Mouse (Mus musculus) liver, embryonic 11.5 days (tissue): ENCODE measurements around the gene Cd5. TPM values are rescaled to one million over a fixed set of nuclear protein-coding genes. Genes with fewer than 3 reads are reported as not detected.

Experiments used
- ATAC-seq: fragments of 200-750 bp; cut with Nextera tagmentation; replicated peaks from 2 replicates; pipeline ENCODE4 v1.8.0; 2017; ENCODE audit warnings: moderate number of reproducible peaks, mild to moderate bottlenecking, moderate TSS enrichment, moderate library complexity; ENCODE audit not compliant: low FRiP score
- DNase-seq: peaks from one replicate; pipeline ENCODE4 v3.0.0-alpha.2; 2017; ENCODE audit warnings: low spot score
- H3K27ac ChIP-seq: fragments of 300-500 bp; sonication (generic); 2 replicates; pipeline ENCODE4 v1.5.1; 2014; ENCODE audit warnings: mild to moderate bottlenecking, low read depth, low read length, control low read depth
- H3K27me3 ChIP-seq: fragments of 300-500 bp; sonication (generic); replicated peaks from 2 replicates; pipeline ENCODE4 v1.6.1; 2014; ENCODE audit warnings: low read length, mixed read lengths; ENCODE audit not compliant: control insufficient read depth, insufficient read depth
- H3K36me3 ChIP-seq: fragments of 300-500 bp; sonication (generic); 2 replicates; pipeline ENCODE4 v1.6.1; 2014; ENCODE audit warnings: mild to moderate bottlenecking, low read length, moderate library complexity, mixed read lengths; ENCODE audit not compliant: control insufficient read depth, insufficient read depth
- H3K4me1 ChIP-seq: fragments of 300-500 bp; sonication (generic); replicated peaks from 2 replicates; pipeline ENCODE4 v1.6.1; 2014; ENCODE audit warnings: low read length, mixed read lengths; ENCODE audit not compliant: control insufficient read depth, insufficient read depth
- H3K4me2 ChIP-seq: fragments of 300-500 bp; sonication (generic); 2 replicates; pipeline ENCODE4 v1.6.1; 2014; ENCODE audit warnings: mild to moderate bottlenecking, control low read depth, moderate library complexity
- H3K4me3 ChIP-seq: fragments of 300-500 bp; sonication (generic); 2 replicates; pipeline ENCODE4 v1.5.1; 2014; ENCODE audit warnings: low read depth, low read length, control low read depth
- H3K9ac ChIP-seq: fragments of 300-500 bp; sonication (generic); 2 replicates; pipeline ENCODE4 v1.6.1; 2014; ENCODE audit warnings: low read depth, low read length, control low read depth
- H3K9me3 ChIP-seq: fragments of 300-500 bp; sonication (generic); 2 replicates; pipeline ENCODE4 v1.6.1; 2016; ENCODE audit warnings: low read length, inconsistent platforms, mixed read lengths; ENCODE audit not compliant: control insufficient read depth
- WGBS: fragments of 180-500 bp; shearing (Covaris S2); extraction: QIAGEN DNeasy Blood & Tissue Kit; methylation state at CpG from one replicate; pipeline ENCODE4 v1.1.7; 2014; 5-methylcytosine and 5-hydroxymethylcytosine counted together
- polyA plus RNA-seq: library from polyadenylated mRNA; unstranded; fragments of >200 nt; fragmentation: Nextera tagmentation; extraction: Ambion mirVana; gene quantifications from 2 replicates; pipeline ENCODE4 v1.2.1, GENCODE M21; 2014

Gene Cd5
- polyA plus RNA-seq, 1 experiment from 2014 or later: not detected

DNA sequence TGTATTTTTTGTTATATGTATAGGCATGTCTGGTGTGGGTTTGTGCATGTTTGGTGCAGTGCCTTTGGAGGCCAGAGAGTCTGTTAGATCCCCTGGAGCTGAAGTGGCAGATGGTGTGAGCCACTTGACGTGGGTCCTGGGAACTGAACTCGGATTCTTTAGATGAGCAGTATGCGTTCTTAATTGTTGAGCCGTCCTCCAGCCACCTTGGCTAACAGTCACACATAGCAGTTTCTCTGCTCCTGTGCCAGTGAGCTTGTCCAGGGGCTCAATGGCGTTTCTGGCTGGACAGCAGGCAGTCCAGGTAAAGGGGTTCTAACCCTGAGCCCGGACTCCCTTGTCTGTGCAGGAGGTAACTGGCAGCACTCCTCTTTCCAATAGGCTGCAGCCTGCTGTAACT lies 29.9 kb downstream of the Cd5 start:
- no peak overlapping the region for H3K4me3 ChIP-seq
- no peaks in the 10 kb centered on the region for H3K27me3 ChIP-seq
- no peaks in the 10 kb centered on the region for H3K9me3 ChIP-seq
- WGBS: 75% methylated on average over 6 of the region's 6 CpGs
- no peak overlapping the region; the same call in 1 of the 2 replicates for H3K9ac ChIP-seq
- DNase-seq (no peak), ATAC-seq (no peak; the same call in 1 of the 2 replicates)
- peak overlapping the region; percentile 22; the same call in 1 of the 2 replicates for H3K27ac ChIP-seq
- H3K4me1 ChIP-seq: peaks cover 7% of the 10 kb centered on the region; the same call in 1 of the 2 replicates
- H3K4me2 ChIP-seq: no peak overlapping the region
- H3K36me3 ChIP-seq: peaks cover 14% of the 10 kb centered on the region; the same call in 1 of the 2 replicates

DNA sequence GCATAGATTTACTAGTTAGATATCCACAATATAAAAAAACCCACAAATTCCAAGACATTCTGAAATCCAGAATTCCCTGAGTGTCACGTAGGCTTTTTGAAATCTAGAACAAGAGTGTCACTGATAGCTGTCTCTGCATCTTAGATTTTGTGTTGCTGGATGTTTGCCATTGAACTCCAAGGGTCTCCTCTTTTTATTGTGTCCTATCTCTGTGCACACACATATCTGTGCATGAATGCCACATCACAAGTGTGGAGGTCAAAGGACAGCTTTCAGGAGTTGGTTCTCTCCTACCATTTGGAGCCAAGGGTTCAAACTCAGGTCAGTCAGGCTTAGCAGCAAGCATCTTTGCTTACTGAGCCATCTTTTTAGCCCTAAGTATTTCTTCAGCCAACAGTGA lies 30.9 kb downstream of the Cd5 start:
- no peak for DNase-seq
- H3K9me3 ChIP-seq: no peaks in the 10 kb centered on the region
- H3K4me3 ChIP-seq: no peak overlapping the region
- H3K36me3 ChIP-seq: peaks cover 7% of the 10 kb centered on the region; the same call in 1 of the 2 replicates
- no peak overlapping the region for H3K4me2 ChIP-seq
- no peaks in the 10 kb centered on the region for H3K27me3 ChIP-seq
- H3K4me1 ChIP-seq: peaks cover 7% of the 10 kb centered on the region; the same call in 1 of the 2 replicates
- ATAC-seq: no peak
- no peak overlapping the region for H3K9ac ChIP-seq
- H3K27ac ChIP-seq: no peak overlapping the region
- WGBS: 88% methylated on average over 1 of the region's 1 CpGs

DNA sequence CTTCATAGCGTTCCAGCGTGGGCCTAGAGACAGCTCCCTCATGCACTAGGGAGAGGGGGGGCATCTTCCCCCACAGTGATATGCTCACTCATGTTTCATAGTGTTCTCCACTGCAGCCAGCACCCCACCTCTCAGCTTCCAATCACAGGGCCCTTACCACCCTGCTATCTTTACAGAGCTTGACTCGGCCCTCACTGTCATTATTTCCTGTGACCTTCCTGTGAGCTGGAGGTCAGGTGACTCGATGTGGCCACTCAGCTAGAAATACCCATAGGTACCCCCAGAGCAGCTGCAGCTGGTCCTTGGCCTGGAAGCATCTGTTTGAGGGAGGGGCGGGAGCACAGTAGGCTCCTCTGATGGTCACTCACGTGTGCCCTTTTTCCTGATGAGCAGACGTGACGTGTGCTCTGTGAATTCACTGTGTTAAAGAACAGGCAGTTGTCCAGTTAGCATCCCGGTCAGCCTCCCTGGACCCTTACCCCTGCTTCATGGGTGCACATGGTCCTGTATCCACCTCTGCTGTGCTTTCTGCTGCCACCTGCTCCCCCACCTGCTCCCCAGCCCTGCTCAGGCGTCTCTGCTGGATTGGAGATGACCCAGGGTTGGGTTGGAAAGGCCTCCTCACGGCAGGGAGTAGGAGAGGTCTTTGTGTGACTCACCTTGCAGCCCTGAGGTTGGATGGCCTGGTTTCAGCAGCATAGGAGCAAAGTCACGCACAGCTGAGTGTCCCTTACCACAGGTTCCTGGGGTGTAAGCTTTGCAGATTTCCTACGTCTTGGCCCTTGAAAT lies 31.5 kb downstream of the Cd5 start:
- Histone ChIP-seq H3K9ac (no peak overlapping the region), H3K36me3 (peaks cover 5% of the 10 kb centered on the region; the same call in 1 of the 2 replicates)

DNA sequence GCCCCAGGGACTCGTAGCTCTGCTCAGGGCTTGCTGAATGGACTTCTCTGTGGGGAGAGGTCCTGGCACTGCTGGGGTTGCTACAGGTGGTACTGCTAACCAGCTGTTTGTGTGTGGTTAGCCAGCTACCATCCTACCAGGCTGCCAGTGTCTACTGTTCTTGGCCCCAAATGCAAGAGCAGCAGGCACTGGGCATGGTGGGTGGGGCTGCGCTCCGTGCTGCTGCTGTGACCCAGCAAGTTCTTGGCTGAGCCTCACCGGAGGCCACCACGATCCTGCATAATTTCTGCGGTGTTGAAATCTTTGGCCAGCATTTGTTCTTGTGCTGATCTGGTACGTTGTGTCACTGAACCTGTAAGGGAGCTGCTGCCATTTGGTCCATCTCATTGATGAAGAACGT lies 35.3 kb downstream of the Cd5 start:
- Histone ChIP-seq H3K9me3 (no peaks in the 10 kb centered on the region), H3K4me1 (peaks cover 36% of the 10 kb centered on the region), H3K36me3 (no peaks in the 10 kb centered on the region; the same call in 1 of the 2 replicates), H3K4me3 (no peak overlapping the region), H3K27ac (no peak overlapping the region), H3K9ac (no peak overlapping the region), H3K27me3 (no peaks in the 10 kb centered on the region), H3K4me2 (no peak overlapping the region)
- 82% methylated on average over 8 of the region's 8 CpGs for WGBS
- DNase-seq: no peak
- no peak for ATAC-seq

More for the DNA sequence above, 31.5 kb downstream of the Cd5 start:
- Histone ChIP-seq H3K27me3 (no peaks in the 10 kb centered on the region), H3K4me1 (peaks cover 7% of the 10 kb centered on the region; the same call in 1 of the 2 replicates), H3K4me3 (no peak overlapping the region), H3K27ac (no peak overlapping the region), H3K4me2 (no peak overlapping the region), H3K9me3 (no peaks in the 10 kb centered on the region)
- ATAC-seq: no peak
- DNase-seq: no peak
- 74% methylated on average over 13 of the region's 13 CpGs for WGBS

DNA sequence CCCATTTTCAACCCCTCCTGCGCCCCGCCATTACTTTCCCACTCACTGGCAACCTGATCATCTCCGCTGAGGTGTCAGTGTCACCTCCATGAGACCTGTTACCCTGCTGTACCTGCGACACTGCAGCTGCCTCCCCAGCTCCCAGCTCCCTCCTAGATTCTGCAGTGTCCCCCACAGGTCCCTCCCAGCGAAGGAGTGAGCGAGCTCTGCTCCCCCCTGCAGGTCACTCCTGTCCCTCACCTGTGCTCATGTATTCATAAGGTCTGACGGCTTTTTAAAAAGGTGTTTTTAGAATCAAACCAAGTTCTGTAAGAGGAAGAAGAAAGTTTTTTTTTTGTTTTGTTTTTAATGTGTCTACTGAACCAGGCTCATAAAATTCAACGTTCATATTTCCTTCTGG lies 36.7 kb downstream of the Cd5 start:
- H3K9me3 ChIP-seq: no peaks in the 10 kb centered on the region
- no peak overlapping the region for H3K27ac ChIP-seq
- H3K36me3 ChIP-seq: no peaks in the 10 kb centered on the region; the same call in 1 of the 2 replicates
- no peak overlapping the region for H3K9ac ChIP-seq
- WGBS: 69% methylated on average over 8 of the region's 8 CpGs
- no peaks in the 10 kb centered on the region for H3K27me3 ChIP-seq
- DNase-seq: no peak
- H3K4me2 ChIP-seq: no peak overlapping the region
- no peak overlapping the region for H3K4me3 ChIP-seq
- peaks cover 49% of the 10 kb centered on the region for H3K4me1 ChIP-seq
- no peak for ATAC-seq

DNA sequence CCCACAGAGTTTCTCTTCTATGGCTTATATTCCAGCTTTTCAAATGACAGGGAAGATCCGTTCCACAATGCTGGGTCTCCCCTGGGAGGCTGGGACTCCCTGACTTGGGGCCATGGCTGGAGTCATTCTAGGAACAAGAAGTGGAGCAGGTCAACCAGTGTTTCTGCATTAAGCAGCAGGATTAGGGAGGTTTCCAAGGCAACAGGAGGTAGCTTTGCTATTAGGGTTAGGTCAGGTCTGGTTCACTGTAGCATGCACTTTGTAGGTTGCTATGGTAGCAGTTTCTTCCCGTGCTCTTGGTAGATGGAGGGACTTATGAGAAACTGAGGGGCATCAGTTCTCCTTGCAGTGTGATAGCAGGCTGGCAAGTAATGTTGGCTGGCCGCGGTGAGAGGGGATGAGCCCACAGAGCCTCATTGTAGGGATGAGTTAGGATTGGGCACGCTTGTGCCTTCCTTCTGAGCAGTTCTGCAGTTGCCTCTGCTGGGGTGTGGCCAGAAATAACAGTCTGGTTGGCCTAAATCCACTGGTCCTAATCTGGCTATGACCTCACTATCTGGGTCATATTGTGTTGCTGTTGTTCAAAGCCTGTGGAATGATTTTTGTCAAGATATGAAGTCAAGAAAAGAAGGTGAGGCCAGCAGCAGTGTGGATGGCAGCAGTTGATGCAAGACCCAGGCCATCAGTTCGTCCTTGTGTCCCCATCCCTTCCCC lies 37.6 kb downstream of the Cd5 start:
- H3K27me3 ChIP-seq: no peaks in the 10 kb centered on the region
- WGBS: 68% methylated on average over 6 of the region's 6 CpGs
- H3K27ac ChIP-seq: no peak overlapping the region
- H3K4me1 ChIP-seq: peaks cover 53% of the 10 kb centered on the region
- DNase-seq (no peak), ATAC-seq (no peak)
- H3K4me2 ChIP-seq: no peak overlapping the region
- H3K9ac ChIP-seq: no peak overlapping the region
- H3K36me3 ChIP-seq: no peaks in the 10 kb centered on the region; the same call in 1 of the 2 replicates
- H3K4me3 ChIP-seq: no peak overlapping the region
- H3K9me3 ChIP-seq: no peaks in the 10 kb centered on the region

DNA sequence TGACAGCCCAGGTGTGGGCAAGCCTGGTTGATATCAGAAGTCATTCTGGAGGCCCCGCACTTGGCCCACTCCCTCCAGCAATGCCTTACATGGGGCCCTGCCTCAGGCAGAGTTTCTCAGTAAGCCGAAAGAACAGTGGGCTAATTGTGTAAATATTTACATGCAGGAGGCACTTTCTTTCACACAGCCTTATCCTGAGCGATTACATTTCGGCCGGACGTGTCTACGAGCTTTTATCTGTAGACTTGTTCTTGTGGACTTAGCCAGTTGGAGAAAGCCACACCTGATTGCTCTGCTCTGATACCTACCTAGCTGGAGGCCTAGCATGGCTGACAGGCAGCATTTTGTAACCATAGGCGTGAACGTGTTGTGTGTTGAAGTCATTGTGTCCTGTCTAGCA lies 39.0 kb downstream of the Cd5 start:
- H3K36me3 ChIP-seq: no peaks in the 10 kb centered on the region
- H3K4me3 ChIP-seq: no peak overlapping the region
- peak; percentile 65 for ATAC-seq
- WGBS: 36% methylated on average over 9 of the region's 9 CpGs
- peak overlapping the region; percentile 64 for H3K27ac ChIP-seq
- no peaks in the 10 kb centered on the region for H3K9me3 ChIP-seq
- no peaks in the 10 kb centered on the region for H3K27me3 ChIP-seq
- H3K4me2 ChIP-seq: peak overlapping the region; percentile 45
- H3K4me1 ChIP-seq: peaks cover 64% of the 10 kb centered on the region
- no peak overlapping the region; the same call in 1 of the 2 replicates for H3K9ac ChIP-seq
- DNase-seq: no peak

DNA sequence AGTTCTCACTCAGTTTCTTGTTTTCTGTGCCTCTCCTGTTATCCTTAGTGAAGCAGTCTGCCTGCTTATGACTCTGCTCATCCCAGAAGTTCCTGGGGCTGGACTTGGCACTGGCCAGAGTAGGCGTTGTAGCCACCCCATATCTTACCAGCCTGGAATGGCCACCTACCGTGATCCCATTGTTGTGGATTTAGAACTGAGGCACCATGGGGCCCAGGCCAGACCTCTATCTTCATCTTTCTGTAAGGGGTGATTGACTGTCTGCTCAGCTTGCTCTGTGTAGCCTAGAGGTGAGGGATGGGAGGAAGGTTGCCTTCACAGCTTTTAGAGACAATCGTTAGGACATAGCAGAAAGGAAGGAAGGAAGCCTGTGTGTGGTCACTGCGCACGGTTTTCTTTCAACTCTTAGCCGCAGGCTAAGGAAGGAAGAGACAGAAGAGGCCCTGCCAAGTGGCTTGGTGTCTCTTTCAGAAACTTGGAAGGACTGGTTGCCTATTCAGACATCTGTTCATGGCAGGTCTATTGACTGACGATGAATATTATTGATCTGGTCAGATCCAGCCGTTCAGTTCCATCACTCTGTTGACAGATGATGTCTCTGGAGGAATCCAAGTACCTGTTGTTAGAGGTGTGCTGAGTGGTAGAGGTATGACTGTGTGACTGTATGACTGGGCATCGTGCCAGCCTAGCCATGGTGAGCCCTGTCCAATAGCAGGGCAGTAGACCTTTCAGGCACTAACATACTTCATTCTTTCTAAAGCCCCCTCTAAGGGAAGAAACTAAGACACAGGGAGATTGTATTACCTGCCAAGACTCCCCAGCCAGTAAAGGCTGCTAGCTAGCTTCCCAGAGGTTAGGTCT lies 40.4 kb downstream of the Cd5 start:
- ATAC-seq: no peak
- 47% methylated on average over 9 of the region's 9 CpGs for WGBS
- no peaks in the 10 kb centered on the region for H3K36me3 ChIP-seq

More for the DNA sequence above, 40.4 kb downstream of the Cd5 start:
- Histone ChIP-seq H3K4me3 (no peak overlapping the region), H3K9ac (0 out of 2 replicates have a peak overlapping the region, but pooled peaks have one; percentile 9), H3K27me3 (no peaks in the 10 kb centered on the region), H3K4me1 (peaks cover 70% of the 10 kb centered on the region), H3K27ac (peak overlapping the region; percentile 69), H3K9me3 (no peaks in the 10 kb centered on the region), H3K4me2 (peak overlapping the region; percentile 41)
- DNase-seq: no peak
